Mouse (Mus musculus): Measurements from ENCODE around the gene Olfr988.
"Not testable (repeated sequence)": the region's sequence is repeated elsewhere in the genome, so short reads cannot be mapped to it uniquely, and the experiment has no call there.

Olfr988 gene

GRCm38 (mm10) chr2:85363127-85363526 lies at the start of gene Olfr988:
TSS of gene Olfr988 (minus strand) at chr2:85363227.
- in situ Hi-C loops (cut with MboI, MseI) = not testable (repeated sequence)

GRCm38 (mm10) chr2:85409369-85409768 lies 46.3 kb upstream of the Olfr988 start, which contains the start of gene Olfr992:
TSS of gene Olfr992 (minus strand) at chr2:85409469.
- in situ Hi-C loops (cut with MboI, MseI) = no loop called here

GRCm38 (mm10) chr2:85339972-85340371 lies 23.1 kb downstream of the Olfr988 start:
- in situ Hi-C loops (cut with MboI, MseI) = loop anchor here (25.0 kb wide), 1 partner anchor 1522 kb away; the partner anchor contains the start of genes Gm13723 and Olfr1095

- in situ Hi-C loops (cut with MboI, MseI) = loop anchor here (25.0 kb wide), 1 partner anchor 1523 kb away; the partner anchor contains the start of genes Gm13723 and Olfr1095
These were observed 23.8 kb downstream of the Olfr988 start, which contains the start of gene Olfr987 for GRCm38 (mm10) chr2:85339215-85339614. TSS of gene Olfr987 (minus strand) at chr2:85339315.

- in situ Hi-C loops (cut with MboI, MseI) = no loop called here
These were observed 43.9 kb downstream of the Olfr988 start for GRCm38 (mm10) chr2:85319106-85319505.

Data from T-helper 1 cell (primary cell).